Mouse (Mus musculus) intestine, embryonic 14.5 days (tissue): ENCODE measurements around the gene Tulp4. TPM values are rescaled to one million over a fixed set of nuclear protein-coding genes. Genes with fewer than 3 reads are reported as not detected.

Source experiments
- ATAC-seq: fragments of 200-750 bp; cut with Nextera tagmentation; replicated peaks from 2 replicates; pipeline ENCODE4 v1.8.0; 2017; ENCODE audit warnings: low read depth, moderate number of reproducible peaks, moderate TSS enrichment, moderate library complexity; ENCODE audit not compliant: low FRiP score, low TSS enrichment
- DNase-seq: peaks from one replicate; pipeline ENCODE4 v3.0.0-alpha.2; 2018; ENCODE audit warnings: low spot score
- H3K27ac ChIP-seq: fragments of 300-500 bp; sonication (generic); 2 replicates; pipeline ENCODE4 v1.5.1; 2014; ENCODE audit warnings: low read depth, mild to moderate bottlenecking, control low read depth
- H3K27me3 ChIP-seq: fragments of 300-500 bp; sonication (generic); replicated peaks from 2 replicates; pipeline ENCODE4 v1.6.1; 2014; ENCODE audit warnings: low read length, control low read depth; ENCODE audit not compliant: control insufficient read depth, insufficient read depth
- H3K36me3 ChIP-seq: fragments of 300-500 bp; sonication (generic); 2 replicates; pipeline ENCODE4 v1.6.1; 2014; ENCODE audit warnings: low read length, control low read depth; ENCODE audit not compliant: control insufficient read depth, insufficient read depth
- H3K4me1 ChIP-seq: fragments of 300-500 bp; sonication (generic); replicated peaks from 2 replicates; pipeline ENCODE4 v1.6.1; 2014; ENCODE audit warnings: low read length, control low read depth, mixed read lengths; ENCODE audit not compliant: control insufficient read depth, insufficient read depth
- H3K4me2 ChIP-seq: fragments of 300-500 bp; sonication (generic); 2 replicates; pipeline ENCODE4 v1.6.1; 2014; ENCODE audit warnings: low read length
- H3K4me3 ChIP-seq: fragments of 300-500 bp; sonication (generic); 2 replicates; pipeline ENCODE4 v1.5.1; 2014; ENCODE audit warnings: low read depth, low read length, control low read depth, mixed read lengths
- H3K9ac ChIP-seq: fragments of 300-500 bp; sonication (generic); 2 replicates; pipeline ENCODE4 v1.6.1; 2014; ENCODE audit warnings: mild to moderate bottlenecking, low read length
- H3K9me3 ChIP-seq: fragments of 300-500 bp; sonication (generic); 2 replicates; pipeline ENCODE4 v1.6.1; 2016; ENCODE audit warnings: low read length, control low read depth; ENCODE audit not compliant: control insufficient read depth
- WGBS: fragments of 180-500 bp; shearing (Covaris S2); extraction: QIAGEN DNeasy Blood & Tissue Kit; methylation state at CpG from one replicate; pipeline ENCODE4 v1.1.7; 2014; 5-methylcytosine and 5-hydroxymethylcytosine counted together
- polyA plus RNA-seq: library from polyadenylated mRNA; unstranded; fragments of >200 nt; fragmentation: Nextera tagmentation; extraction: Ambion mirVana; gene quantifications from 2 replicates; pipeline ENCODE4 v1.2.1, GENCODE M21; 2014

The Tulp4 gene
- polyA plus RNA-seq, 1 experiment from 2014 or later = 83.6 TPM

GRCm38 (mm10) chr17:6182715-6183114, 76.5 kb downstream of the Tulp4 start:
- Histone ChIP-seq H3K4me3 (no peak overlapping the region), H3K4me2 (no peak overlapping the region), H3K27ac (no peak overlapping the region), H3K36me3 (peaks cover 43% of the 10 kb centered on the region), H3K27me3 (no peaks in the 10 kb centered on the region), H3K4me1 (no peaks in the 10 kb centered on the region), H3K9ac (no peak overlapping the region), H3K9me3 (no peaks in the 10 kb centered on the region)
- 77% methylated on average over 4 of the region's 4 CpGs for WGBS
- no peak for DNase-seq
- no peak for ATAC-seq

GRCm38 (mm10) chr17:6186651-6187050, 80.4 kb downstream of the Tulp4 start:
- no peak for ATAC-seq
- Histone ChIP-seq H3K4me3 (no peak overlapping the region), H3K36me3 (peaks cover 23% of the 10 kb centered on the region), H3K4me1 (no peaks in the 10 kb centered on the region), H3K9me3 (no peaks in the 10 kb centered on the region), H3K27me3 (no peaks in the 10 kb centered on the region), H3K27ac (no peak overlapping the region), H3K9ac (no peak overlapping the region), H3K4me2 (no peak overlapping the region)
- 91% methylated on average over 4 of the region's 4 CpGs for WGBS
- DNase-seq = no peak

GRCm38 (mm10) chr17:6187183-6187582, 80.9 kb downstream of the Tulp4 start:
- Histone ChIP-seq H3K9me3 (no peaks in the 10 kb centered on the region), H3K4me1 (no peaks in the 10 kb centered on the region), H3K4me2 (no peak overlapping the region), H3K4me3 (no peak overlapping the region), H3K27me3 (no peaks in the 10 kb centered on the region), H3K9ac (no peak overlapping the region), H3K36me3 (peaks cover 27% of the 10 kb centered on the region), H3K27ac (no peak overlapping the region)
- DNase-seq (no peak), ATAC-seq (no peak)
- WGBS = 97% methylated on average over 8 of the region's 8 CpGs

GRCm38 (mm10) chr17:6189207-6189606, 83.0 kb downstream of the Tulp4 start:
- no peaks in the 10 kb centered on the region for H3K4me1 ChIP-seq
- ATAC-seq (no peak), DNase-seq (no peak)
- no peak overlapping the region for H3K27ac ChIP-seq
- H3K9me3 ChIP-seq = no peaks in the 10 kb centered on the region
- no peaks in the 10 kb centered on the region for H3K27me3 ChIP-seq
- peaks cover 31% of the 10 kb centered on the region for H3K36me3 ChIP-seq
- 81% methylated on average over 5 of the region's 5 CpGs for WGBS
- H3K9ac ChIP-seq = no peak overlapping the region
- H3K4me3 ChIP-seq = no peak overlapping the region
- no peak overlapping the region for H3K4me2 ChIP-seq

GRCm38 (mm10) chr17:6192275-6192674, 86.0 kb downstream of the Tulp4 start:
- Histone ChIP-seq H3K4me3 (no peak overlapping the region), H3K27me3 (no peaks in the 10 kb centered on the region), H3K9me3 (no peaks in the 10 kb centered on the region), H3K4me2 (no peak overlapping the region), H3K36me3 (peaks cover 11% of the 10 kb centered on the region), H3K27ac (no peak overlapping the region), H3K9ac (no peak overlapping the region), H3K4me1 (no peaks in the 10 kb centered on the region)
- ATAC-seq (no peak), DNase-seq (no peak)
- WGBS = 88% methylated on average over 6 of the region's 6 CpGs

GRCm38 (mm10) chr17:6195390-6195789, 89.2 kb downstream of the Tulp4 start:
- WGBS = 87% methylated on average over 1 of the region's 1 CpGs
- Histone ChIP-seq H3K4me3 (no peak overlapping the region), H3K9me3 (no peaks in the 10 kb centered on the region), H3K4me1 (no peaks in the 10 kb centered on the region), H3K36me3 (peaks cover 14% of the 10 kb centered on the region), H3K4me2 (no peak overlapping the region), H3K27me3 (no peaks in the 10 kb centered on the region), H3K9ac (no peak overlapping the region), H3K27ac (no peak overlapping the region)
- no peak for DNase-seq
- no peak for ATAC-seq

GRCm38 (mm10) chr17:6197491-6197890, 91.3 kb downstream of the Tulp4 start:
- DNase-seq (no peak), ATAC-seq (no peak)

GRCm38 (mm10) chr17:6198670-6199069, 92.4 kb downstream of the Tulp4 start:
- H3K4me1 ChIP-seq = no peaks in the 10 kb centered on the region
- H3K36me3 ChIP-seq = peaks cover 25% of the 10 kb centered on the region
- no peak overlapping the region for H3K9ac ChIP-seq
- H3K4me3 ChIP-seq = no peak overlapping the region
- no peaks in the 10 kb centered on the region for H3K27me3 ChIP-seq
- DNase-seq (no peak), ATAC-seq (no peak)
- H3K27ac ChIP-seq = no peak overlapping the region
- H3K4me2 ChIP-seq = no peak overlapping the region
- H3K9me3 ChIP-seq = no peaks in the 10 kb centered on the region
- WGBS = 90% methylated on average over 6 of the region's 6 CpGs

More at GRCm38 (mm10) chr17:6197491-6197890, 91.3 kb downstream of the Tulp4 start:
- Histone ChIP-seq H3K9ac (no peak overlapping the region), H3K4me1 (no peaks in the 10 kb centered on the region), H3K36me3 (peaks cover 25% of the 10 kb centered on the region), H3K4me2 (no peak overlapping the region), H3K27me3 (no peaks in the 10 kb centered on the region), H3K9me3 (no peaks in the 10 kb centered on the region), H3K4me3 (no peak overlapping the region), H3K27ac (no peak overlapping the region)
- 88% methylated on average over 7 of the region's 7 CpGs for WGBS

GRCm38 (mm10) chr17:6199166-6199565, 92.9 kb downstream of the Tulp4 start:
- no peak for ATAC-seq
- 65% methylated on average over 4 of the region's 4 CpGs for whole genome bisulfite sequencing
- Histone ChIP-seq H3K4me3 (no peak overlapping the region), H3K4me2 (no peak overlapping the region), H3K27ac (no peak overlapping the region), H3K9me3 (no peaks in the 10 kb centered on the region), H3K9ac (no peak overlapping the region), H3K27me3 (no peaks in the 10 kb centered on the region), H3K4me1 (no peaks in the 10 kb centered on the region), H3K36me3 (peaks cover 27% of the 10 kb centered on the region)
- no peak for DNase-seq
